Mouse (Mus musculus): ENCODE data around the gene Lta.

The Lta gene

DNA sequence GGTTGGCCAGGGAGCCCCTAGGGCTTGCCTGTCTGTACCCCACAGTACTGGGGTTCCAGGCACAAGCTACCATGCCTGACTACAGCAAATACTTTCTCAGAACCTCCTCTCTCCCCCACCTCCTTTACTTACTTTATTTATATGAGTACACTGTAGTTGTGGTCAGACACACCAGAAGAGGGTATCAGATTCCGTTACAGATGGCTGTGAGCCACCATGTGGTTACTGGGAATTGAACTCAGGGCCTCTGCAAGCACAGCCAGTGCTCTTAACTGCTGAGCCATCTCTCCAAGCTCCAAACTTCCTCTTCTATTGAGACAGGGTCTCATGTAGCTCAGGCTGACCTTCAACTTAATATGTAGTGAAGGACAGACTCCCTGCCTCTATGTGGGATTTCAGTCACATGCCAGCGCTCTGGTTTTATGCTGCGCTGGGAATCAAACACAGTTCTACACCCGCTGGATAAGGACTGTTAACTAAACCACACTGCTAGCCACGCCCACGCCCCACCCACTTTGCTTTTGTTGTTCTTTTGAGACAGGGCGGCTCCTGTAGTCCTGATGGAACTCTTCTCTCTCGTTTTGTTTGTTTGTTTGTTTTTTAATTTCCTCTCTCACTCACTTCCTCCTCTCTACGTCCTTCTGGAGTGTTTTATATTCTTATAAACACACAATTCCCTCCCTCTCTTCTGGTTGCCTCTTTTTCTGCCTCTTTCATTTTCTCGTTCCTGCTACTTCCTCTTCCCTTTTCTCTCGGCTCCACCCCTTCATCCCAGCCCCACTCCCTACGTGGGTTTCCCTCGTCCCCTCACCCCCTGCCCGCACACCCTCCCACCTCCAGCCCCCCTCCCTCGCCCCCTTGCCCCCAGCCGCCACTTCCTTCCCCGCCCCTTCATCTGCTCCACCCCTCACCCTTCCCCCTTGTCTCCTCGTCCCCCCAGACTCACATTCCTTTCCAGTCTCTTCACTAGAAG lies 19.2 kb downstream of the Lta start:
- DNase-seq (ENCODE audit: low spot score): no peak

DNA sequence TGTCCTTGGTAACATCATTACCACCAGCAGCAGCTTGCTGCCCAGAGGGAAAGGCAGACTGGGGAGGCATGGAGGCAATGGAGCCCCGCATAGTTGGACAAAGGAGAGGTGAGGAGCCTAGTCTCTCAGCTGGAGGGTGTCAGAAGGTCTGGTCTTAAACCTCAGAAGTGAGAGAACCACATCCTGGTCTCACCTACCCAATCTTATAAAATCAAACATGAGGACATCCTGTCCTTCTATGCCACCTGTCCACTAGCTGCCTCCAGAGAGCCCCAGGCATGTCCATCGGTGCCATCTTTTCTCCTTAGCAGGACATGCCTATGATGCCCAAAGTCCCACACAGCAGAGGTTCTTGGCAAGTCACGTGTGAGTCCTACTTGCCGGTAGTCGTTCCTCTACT lies 25.1 kb downstream of the Lta start:
- no peak for DNase-seq (ENCODE audit: low spot score)

DNA sequence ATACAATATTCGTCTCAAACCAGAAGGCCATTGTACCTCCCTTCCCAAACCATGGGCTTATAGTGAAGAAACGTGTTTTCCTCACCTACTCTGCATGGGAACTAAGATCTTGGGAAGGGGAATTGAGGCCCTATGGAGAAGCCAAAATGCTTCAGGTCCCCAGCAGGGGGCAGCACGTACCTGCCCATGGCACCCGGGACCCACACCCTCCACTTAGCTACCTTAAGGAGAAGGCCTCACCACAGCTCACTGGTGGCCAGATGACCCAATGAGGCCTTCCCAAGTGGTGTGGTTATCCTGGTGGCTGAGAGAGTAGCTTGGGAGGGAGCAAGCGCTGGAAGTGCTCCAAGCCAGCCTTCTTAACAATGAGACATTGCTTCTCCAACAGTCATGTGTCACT lies 26.6 kb downstream of the Lta start:
- no peak for DNase-seq (ENCODE audit: low spot score)

DNA sequence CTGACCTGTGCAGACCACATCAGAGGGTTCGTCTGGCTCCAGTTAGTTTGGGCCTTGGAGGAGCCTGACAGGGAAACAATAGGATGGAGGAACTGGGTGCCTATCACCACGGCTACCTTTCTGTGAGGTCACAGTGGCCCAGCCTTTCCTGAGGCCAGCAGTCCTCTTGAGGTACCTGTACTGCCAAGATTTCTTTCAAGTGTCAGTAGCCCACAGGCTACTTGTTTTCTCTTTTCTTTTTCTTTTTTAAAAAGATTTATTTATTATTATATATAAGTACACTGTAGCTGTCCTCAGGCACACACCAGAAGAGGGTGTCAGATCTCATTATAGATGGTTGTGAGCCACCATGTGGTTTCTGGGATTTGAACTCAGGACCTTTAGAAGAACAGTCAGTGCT lies 29.2 kb downstream of the Lta start, which contains the start of gene Aif1:
TSS of gene Aif1 (minus strand) at position 101 of the 400 bp plus-strand sequence.
- DNase-seq (ENCODE audit: low spot score): no peak

DNA sequence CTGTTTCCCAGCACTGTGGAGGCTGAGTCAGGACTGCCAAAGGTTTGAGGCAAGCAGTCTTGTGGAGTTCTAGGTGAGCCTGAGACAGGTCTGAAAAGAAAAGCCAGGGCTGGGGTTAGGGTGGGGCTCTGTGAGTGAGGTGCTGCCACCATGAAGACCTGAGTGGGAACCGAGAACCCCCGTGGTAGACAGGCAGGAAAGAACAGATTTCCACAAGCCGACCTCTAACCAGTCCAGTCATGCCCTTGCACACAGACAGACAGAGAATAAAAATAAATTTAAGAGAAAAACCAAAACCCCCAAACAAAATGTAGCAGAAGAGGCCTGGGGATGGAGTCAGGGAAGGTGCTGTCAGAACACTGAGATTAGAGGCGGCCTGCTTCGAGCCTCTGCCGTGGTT lies 29.8 kb downstream of the Lta start:
- no peak for DNase-seq (ENCODE audit: low spot score)

DNA sequence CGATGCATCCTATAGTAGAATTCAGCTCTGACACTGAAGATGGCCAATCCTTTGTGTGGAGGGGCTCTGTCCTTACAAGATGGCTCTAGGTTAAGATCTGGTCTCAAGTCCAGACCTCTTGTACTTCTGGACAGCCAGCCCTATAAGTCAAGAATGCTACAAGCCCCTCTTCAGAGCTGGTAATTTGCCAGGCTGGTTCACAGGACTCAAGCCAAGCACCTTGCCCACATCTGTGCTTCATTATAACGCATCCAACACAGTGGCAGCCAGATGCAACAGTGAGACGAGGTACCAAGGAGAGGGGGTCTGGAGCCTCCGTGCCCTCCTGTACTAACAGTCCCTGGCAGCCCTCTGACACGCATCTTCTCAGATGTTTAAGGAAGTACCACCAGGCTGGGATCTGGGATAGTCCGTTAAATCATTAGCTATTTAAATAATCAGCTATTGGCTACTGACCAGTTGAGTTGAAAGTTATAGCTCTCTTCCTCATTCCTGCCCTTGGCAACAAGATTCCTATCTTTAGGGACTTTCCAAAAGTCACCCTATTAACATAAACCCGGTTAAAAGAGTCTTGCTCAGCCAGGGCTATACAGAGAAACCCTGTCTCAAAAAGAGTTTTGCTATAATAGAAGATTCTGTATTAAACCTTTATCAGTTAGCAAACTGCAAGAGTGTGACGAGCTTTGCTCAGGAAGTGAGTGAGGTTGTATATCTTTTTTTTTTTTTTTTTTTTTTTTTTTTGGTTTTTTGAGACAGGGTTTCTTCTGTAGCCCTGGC lies 30.8 kb downstream of the Lta start:
- no peak for DNase-seq (ENCODE audit: low spot score)

DNA sequence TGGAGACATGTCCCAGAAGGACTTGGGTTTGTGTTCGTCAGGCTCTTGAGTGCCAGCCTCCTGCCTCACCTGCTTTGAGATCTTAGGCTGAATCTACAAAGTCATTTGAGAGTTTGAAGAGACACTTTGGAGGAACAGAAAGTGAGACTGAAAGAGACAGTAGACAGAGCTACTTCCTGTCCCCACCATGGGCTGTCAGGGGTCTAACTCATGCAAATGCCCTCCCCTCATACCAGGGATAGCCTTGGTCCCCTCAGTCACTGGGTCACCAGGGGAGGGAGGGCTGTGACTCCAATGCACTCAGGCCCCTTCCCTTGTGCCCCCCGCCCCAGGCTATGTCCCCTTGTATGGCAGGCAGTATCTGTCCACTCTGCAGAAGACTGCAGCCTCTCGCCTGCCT lies 31.8 kb downstream of the Lta start:
- DNase-seq (ENCODE audit: low spot score): no peak

DNA sequence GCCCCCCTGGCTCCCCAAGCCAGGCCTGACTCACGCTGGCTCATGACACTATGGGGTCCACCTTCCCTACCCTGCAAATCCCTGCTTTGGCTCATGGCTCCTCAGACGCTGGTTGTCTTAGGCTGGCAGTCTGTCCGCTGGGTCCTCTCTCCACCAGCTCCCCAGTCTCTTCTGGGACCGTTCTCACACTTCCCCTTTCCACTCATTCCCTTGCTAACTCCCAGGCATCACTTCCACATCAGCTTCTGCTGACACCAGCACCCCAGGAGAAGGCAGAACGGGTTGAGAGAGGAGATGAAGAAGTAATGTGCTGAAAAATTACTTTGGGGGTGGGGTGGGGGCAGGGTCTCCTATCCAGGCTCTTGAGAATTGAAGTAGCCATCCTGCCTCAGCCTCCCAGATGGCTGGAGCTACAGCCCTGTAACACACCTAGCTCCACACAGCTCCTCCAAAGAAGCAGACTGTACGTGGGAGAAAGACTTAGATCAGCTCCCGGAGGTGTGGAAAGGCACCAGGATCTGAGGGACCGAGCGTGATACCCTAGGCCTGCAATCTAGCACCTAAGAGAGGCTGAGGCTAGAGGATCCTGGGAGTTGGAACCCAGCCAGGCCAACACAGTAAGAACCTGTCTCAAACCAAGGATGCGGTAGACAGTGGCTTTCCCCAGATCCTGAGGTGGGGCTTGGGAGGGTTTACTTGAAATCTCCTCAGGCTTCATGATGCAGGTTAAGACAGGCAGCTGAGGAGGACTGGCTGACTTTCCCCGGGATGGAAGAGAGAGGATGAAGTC lies 32.5 kb downstream of the Lta start:
- no peak for DNase-seq (ENCODE audit: low spot score)

DNA sequence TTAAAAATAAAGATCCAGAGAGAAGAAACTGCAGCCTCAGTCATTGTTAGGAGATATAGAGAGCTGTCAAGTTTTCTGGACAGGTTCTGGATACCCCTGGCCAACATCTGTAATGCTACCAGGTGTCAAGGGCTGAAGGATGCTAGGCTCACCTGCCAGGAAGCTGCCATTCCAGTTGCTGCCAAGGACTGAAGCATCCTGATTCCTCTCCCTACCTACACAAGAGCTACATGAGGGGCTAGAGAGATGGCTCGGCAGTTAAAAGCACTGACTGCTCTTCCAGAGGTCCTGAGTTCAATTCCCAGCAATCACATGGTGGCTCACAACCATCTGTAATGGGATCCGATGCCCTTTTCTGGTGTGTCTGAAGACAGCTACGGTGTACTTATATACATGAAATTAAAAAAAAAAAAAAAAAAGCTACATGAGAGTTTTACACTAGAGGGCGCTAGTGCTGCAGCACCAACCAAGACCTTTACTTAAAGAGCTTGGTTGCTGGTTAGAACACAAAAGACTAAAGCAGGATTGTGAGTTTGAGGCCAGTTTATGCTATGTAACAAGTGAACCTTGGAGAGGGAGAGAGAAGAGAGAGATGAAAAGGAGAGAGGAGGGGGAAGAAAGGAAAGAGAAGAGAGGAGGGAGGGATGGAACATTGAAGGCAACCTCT lies 36.5 kb downstream of the Lta start:
- no peak for DNase-seq (ENCODE audit: low spot score)

DNA sequence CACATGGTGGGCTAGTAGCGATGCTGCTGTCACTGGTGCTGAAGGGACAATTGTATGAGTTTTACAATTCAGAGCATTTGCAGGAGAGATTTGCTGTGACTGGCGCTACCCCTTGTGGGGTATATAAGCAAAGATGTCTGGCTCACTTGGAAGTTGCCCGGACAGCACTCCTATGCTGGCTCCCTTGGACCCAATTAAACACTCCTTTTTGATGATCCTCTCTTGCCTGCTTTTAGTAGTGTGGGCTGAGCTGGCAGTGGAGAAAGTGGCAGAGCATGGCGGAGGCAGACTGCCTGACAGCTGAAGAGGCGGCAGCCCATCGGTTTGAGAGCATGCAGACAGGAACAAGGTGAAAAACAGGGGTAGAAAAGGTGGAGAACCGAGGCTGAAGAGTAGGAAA lies 37.4 kb downstream of the Lta start:
- no peak for DNase-seq (ENCODE audit: low spot score)

DNA sequence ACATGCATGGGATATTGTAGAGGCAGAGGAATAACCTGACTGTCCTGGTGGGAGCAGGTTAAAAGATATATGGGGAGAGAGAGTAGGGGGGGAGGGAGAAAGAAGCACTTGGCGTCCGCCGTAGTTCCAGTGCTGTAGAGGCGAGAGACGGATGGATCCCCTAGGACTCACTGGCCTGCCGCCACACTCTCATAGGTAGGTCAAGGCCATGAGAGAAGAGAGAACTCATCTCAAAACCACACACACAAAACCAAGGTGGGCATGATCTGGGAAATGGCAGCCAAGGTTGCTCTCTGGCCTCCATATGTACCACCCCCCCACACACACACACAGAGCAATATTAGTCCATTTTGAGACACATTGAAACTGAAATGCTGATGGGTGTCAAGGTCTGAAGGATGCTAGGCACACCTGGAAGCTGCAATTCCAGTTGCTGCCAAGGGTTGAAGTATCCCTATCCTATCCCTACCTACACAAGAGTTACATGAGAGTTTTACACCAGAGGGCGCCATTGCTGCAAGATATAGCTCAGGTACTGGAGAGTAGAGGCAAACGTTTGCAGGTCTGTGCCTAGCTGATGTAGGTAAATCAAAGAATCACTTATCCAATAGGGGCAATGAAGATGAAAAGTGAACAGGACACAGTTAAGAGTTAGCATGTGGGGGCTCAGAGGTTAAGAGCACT lies 38.7 kb downstream of the Lta start:
- no peak for DNase-seq (ENCODE audit: low spot score)

DNA sequence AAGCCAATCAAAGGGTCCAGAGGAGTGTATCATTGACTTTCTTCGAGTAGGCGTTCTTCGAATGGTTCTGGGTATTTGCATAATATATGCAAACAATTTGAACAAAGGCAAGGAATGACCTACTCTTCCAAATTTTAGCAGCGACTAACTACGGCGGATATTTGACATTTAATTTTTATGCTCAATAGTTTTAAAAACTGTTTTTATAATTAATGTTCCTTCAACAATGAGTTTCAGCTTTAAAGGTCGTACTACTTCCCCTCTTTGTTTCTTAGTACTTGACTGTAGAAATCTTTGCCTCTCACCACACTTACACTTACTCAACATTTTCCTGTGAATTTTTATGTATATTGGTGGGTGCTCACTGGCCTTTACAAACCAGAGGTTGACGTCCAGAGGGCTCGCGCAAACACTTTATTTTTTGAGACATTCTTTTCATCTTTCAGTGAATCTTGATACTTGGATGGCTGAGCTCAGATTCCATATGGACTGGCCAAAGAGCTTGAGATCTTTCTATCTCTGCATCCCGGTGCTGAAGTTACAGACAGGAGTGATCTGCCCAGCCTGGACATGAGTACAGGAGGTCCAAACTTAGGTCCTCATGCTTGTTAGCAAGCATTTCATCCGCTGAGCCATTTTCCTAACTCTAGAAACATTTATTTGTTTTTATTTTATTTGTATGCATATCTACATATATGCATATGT lies 39.5 kb downstream of the Lta start:
- DNase-seq (ENCODE audit: low spot score): no peak

DNA sequence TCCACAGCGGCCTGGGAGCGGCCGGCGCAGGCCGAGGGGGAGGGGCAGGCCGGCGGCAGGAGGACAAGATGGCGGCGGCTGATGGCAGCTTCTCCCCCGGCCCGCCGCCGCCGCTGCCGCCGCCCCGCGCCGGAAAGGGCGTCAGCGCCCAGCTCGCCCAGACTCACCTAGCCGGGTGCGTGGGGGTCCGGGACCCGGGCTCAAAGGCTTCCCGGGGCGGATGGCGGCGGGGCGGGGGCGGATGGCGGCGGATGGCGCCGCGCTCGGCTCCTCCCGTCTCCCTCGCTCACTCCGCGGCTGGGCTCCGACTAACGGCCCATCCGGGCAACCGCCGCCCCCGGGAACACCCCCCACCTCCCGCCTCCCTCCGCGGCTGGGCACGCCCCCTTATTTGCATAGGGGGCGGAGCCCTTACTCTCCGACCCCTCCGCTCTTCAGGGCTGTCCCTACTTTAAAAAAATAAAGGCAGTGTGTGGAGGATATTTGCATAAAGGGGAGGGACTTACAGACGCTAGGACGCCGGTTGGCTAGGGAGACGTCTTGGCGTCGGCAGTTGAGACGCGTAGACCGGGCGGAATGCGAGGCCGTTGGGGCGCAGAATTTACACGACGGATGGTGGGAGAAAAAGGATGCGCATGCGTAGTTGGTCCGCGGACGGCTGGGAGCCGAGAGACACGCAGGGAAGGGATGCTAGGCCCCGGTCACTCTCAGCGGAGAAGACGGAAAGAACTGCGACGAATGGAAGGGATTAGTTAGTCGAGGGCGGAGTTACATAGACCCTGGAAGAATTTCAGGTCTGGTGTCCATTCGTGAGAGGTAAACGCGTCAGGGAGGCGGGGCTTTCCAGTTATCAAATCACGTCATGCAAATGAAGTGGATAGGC lies 40.3 kb downstream of the Lta start, which contains the start of gene Prrc2a:
TSS of gene Prrc2a (minus strand) at position 330 of the 883 bp plus-strand sequence.
- DNase-seq (ENCODE audit: low spot score): peak; percentile 97

DNA sequence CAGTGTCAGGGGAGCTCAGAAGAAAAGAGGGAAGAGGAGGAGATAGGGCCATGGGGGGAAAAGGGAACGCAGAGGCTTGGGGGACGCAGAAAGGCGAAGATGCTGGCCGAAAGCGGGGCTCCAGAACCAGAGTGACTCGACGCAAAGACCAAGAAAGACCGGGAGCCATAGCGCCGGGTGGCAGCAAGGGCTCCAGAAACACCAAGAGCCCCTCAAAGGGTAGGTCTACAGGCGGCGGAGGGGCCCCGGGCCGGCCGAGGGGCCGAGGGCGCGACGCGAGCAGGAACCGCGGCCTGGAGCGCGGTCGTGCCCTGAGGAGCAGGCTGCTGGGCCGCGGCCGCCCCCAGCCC lies 41.0 kb downstream of the Lta start:
- no peak for DNase-seq (ENCODE audit: low spot score)

DNA sequence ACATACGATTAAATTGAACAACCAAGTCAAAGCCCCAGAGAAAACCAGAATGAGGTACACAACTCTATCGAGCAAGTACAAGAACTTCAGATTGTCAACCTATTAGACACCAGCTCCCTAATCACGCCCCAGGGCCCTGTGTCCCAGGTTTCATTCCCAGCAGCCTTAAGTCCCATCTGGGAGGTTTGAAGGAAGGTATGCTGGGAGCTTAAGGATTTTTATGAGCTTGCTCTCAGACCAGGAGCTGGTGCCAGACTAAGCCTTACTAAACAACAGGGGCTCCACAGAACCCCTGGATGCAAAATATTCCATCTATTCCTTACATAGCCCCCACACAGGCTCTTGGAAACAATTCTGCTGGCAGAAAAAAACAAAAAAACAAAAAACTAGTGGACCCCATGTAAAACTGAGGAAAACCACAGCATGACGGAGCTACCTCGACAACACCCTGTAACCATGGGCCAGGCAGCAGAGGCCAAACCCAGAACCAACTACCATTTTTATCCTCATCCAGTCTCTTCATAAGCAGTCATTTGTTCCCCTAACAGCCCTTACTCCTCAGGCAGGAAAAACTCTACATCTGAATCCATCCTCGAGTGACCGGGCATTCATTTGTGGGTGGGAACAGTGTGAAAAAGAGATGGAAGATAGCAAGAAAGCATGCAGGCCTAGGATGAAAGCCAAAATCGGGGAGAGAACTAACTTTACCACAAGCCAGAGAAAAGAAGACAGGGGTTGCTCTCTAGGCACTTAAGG lies 41.6 kb downstream of the Lta start:
- DNase-seq (ENCODE audit: low spot score): no peak

DNA sequence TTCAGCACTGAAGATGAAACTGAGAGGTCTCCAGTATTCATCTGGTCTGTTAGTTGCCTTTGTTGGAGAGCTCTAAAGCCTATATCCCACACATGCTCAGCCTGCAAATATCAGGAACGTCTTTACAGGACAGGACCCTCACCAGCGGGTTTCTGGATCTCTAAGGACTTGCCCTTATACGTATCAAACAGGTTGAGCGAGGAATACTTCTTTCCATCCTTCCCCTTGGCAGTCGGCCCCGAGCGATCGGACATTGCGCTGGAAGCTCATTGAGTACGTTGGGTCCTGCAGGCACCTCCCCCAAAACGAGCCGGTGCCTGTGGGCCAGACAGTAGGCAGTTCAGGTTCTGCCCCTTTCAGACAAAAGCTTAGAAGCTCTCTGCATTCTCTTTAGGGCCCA lies 42.4 kb downstream of the Lta start:
- no peak for DNase-seq (ENCODE audit: low spot score)

DNA sequence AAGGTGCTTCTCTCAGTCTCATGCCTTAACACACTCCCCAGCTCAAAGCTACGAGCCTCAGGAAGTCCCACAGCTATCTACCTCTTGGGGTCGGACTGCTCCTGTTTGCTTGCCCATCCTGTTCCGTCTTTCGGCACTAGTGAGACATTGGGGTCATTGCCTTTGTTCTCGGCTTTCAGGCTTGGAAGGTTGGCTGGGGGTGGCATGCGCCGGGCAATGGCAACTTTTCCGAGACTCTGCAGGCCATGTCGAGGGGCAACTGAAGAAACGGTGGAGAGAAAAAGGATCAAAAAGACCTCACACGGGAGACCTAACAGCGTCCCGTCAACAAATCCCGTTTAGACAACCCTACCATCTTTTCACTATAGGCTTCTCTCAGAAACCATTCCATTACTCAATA lies 43.0 kb downstream of the Lta start:
- no peak for DNase-seq (ENCODE audit: low spot score)

DNA sequence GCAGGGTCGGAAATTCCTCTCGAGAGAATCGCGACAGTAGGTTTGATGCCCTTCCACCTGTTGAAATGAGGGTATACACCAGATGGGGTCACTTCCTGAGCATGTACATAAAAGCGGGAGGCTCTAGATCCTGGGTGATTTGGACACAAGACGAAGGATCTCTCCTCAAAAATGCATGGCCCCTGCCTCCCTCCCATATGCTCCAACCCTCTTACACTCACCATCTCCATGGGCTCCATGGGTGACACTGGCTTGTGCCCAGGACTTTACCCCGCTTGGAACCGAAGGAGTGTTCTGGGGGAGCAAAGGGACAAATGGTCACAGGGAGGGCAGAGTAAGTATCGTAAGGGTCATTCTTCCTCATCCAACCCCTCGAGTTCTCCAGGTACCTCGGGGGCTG lies 43.7 kb downstream of the Lta start:
- no peak for DNase-seq (ENCODE audit: low spot score)

DNA sequence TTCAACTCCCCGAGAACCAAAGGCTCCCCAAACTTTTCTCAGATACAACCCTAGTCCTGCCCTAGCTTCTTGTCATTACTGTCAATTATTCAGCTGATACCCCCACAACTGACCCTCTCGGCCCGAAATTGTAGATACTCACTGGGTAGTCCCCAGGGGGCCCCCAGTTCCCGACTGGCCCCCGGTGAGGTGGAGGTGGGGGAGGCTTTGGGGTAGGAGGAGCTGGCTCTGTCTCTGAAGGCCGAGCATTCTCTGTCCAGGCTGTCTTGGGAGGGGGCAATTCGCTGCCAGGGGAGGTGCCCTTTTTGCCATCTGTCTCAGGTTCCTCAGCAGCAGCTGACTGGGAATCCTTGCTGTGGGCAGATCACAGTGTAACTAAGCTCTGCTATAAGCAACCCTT lies 45.5 kb downstream of the Lta start:
- no peak for DNase-seq (ENCODE audit: low spot score)
